Mouse (Mus musculus): Measurements from ENCODE around the gene Clec4g. TPM values are rescaled to one million over a fixed set of nuclear protein-coding genes. Genes with fewer than 3 reads are reported as not detected.
A peak's percentile ranks its signal among the peaks of the same experiment; 100 is the strongest.

Gene Clec4g
- total RNA-seq, 2 experiments from 2014 or later: 0.14 TPM; not detected in 1

- intact Hi-C loops (cut with DNase I; ENCODE audit: low total_unique reads): no loop called here
- peak; percentile 61 for DNase-seq
These were observed 36.9 kb downstream of the Clec4g start for GRCm38 (mm10) chr8:3683408-3684176.

- DNase-seq: no peak
- intact Hi-C loops (cut with DNase I; ENCODE audit: low total_unique reads): no loop called here
These were observed 38.0 kb downstream of the Clec4g start for GRCm38 (mm10) chr8:3682435-3682834.

- no peak for DNase-seq
- intact Hi-C loops (cut with DNase I; ENCODE audit: low total_unique reads): loop anchor here (10.0 kb wide), 2 partner anchors 55 to 325 kb away; partner anchors contain the start of genes A430078G23Rik, Pcp2, Pet100 and Xab2
These were observed 40.8 kb downstream of the Clec4g start for GRCm38 (mm10) chr8:3679656-3680055.

GRCm38 (mm10) chr8:3679236-3679635 lies 41.2 kb downstream of the Clec4g start:
- no peak for DNase-seq
- intact Hi-C loops (cut with DNase I; ENCODE audit: low total_unique reads): loop anchor here (10.0 kb wide), 2 partner anchors 54 to 324 kb away; partner anchors contain the start of genes A430078G23Rik, Pcp2, Pet100 and Xab2

- no peak for DNase-seq
- intact Hi-C loops (cut with DNase I; ENCODE audit: low total_unique reads): loop anchor here (10.0 kb wide), 2 partner anchors 54 to 324 kb away; partner anchors contain the start of genes A430078G23Rik, Pcp2, Pet100 and Xab2
These were observed 41.6 kb downstream of the Clec4g start for GRCm38 (mm10) chr8:3678831-3679230.

GRCm38 (mm10) chr8:3676993-3677579 lies 43.4 kb downstream of the Clec4g start:
- DNase-seq: no peak
- intact Hi-C loops (cut with DNase I; ENCODE audit: low total_unique reads): loop anchor here (10.0 kb wide), 2 partner anchors 52 to 322 kb away; partner anchors contain the start of genes A430078G23Rik, Pcp2, Pet100 and Xab2

- peak; percentile 93 for DNase-seq
- intact Hi-C loops (cut with DNase I; ENCODE audit: low total_unique reads): loop anchor here (10.0 kb wide), 2 partner anchors 52 to 322 kb away; partner anchors contain the start of genes A430078G23Rik, Pcp2, Pet100 and Xab2
These were observed 44.1 kb downstream of the Clec4g start, which contains the start of gene Trappc5 for GRCm38 (mm10) chr8:3676131-3676992. Trappc5 (plus strand) TSS chr8:3676299.

GRCm38 (mm10) chr8:3674671-3675070 lies 45.8 kb downstream of the Clec4g start:
- no peak for DNase-seq
- intact Hi-C loops (cut with DNase I; ENCODE audit: low total_unique reads): loop anchor here (10.0 kb wide), 2 partner anchors 50 to 320 kb away; partner anchors contain the start of genes A430078G23Rik, Pcp2, Pet100 and Xab2

GRCm38 (mm10) chr8:3671980-3672491 lies 48.4 kb downstream of the Clec4g start, which contains the start of gene Fcor:
Fcor (minus strand) TSS chr8:3672362.
- peak; percentile 76 for DNase-seq
- intact Hi-C loops (cut with DNase I; ENCODE audit: low total_unique reads): loop anchor here (2.0 to 10.0 kb wide), 3 partner anchors 47 to 317 kb away; partner anchors contain the start of genes A430078G23Rik, Pcp2, Pet100 and Xab2

GRCm38 (mm10) chr8:3670388-3670787 lies 50.1 kb downstream of the Clec4g start:
- intact Hi-C loops (cut with DNase I; ENCODE audit: low total_unique reads): loop anchor here (10.0 kb wide), 2 partner anchors 46 to 316 kb away; partner anchors contain the start of genes A430078G23Rik, Pcp2, Pet100 and Xab2
- no peak for DNase-seq

- intact Hi-C loops (cut with DNase I; ENCODE audit: low total_unique reads): no loop called here
These were observed 54.9 kb downstream of the Clec4g start, which contains the start of gene Mcemp1 for GRCm38 (mm10) chr8:3665507-3665906. Mcemp1 (plus strand) TSS chr8:3665754.

GRCm38 (mm10) chr8:3664405-3664804 lies 56.0 kb downstream of the Clec4g start:
- intact Hi-C loops (cut with DNase I; ENCODE audit: low total_unique reads): no loop called here
- no peak for DNase-seq

More at GRCm38 (mm10) chr8:3665507-3665906, 54.9 kb downstream of the Clec4g start, which contains the start of gene Mcemp1:
- no peak for DNase-seq

- intact Hi-C loops (cut with DNase I; ENCODE audit: low total_unique reads): no loop called here
- DNase-seq: no peak
These were observed 59.6 kb downstream of the Clec4g start for GRCm38 (mm10) chr8:3660889-3661288.

Other genes with a start within 250 kb of the Clec4g start
- gene Tex45, start 249.8 kb downstream of the Clec4g start, total RNA-seq (2021): not detected
- gene Zfp358, start 227.5 kb downstream of the Clec4g start, total RNA-seq (2021): 10 to 100 TPM; 16.5 to 17.6 TPM
- 10 to 100 TPM; 16.5 to 17.4 TPM for gene Mcoln1, start 220.2 kb downstream of the Clec4g start, total RNA-seq (2021)
- 10 to 100 TPM in 1 of 2 experiments, 1 to 10 TPM in 1; 7.9 to 11.1 TPM for gene Pnpla6, start 205.3 kb downstream of the Clec4g start, total RNA-seq (2021)
- not detected for gene C330021F23Rik, start 152.7 kb downstream of the Clec4g start, total RNA-seq (2021)
- gene Camsap3, start 133.4 kb downstream of the Clec4g start, total RNA-seq (2021): under 1 TPM; 0.55 to 0.78 TPM
- gene Xab2, start 99.3 kb downstream of the Clec4g start, total RNA-seq (2021): 10 to 100 TPM; 11.0 to 12.5 TPM
- 10 to 100 TPM; 78.8 to 79.7 TPM for gene Pet100, start 99.1 kb downstream of the Clec4g start, total RNA-seq (2021)
- under 1 TPM in 1 of 2 experiments, not detected in 1; 0.51 TPM for gene Pcp2, start 95.1 kb downstream of the Clec4g start, total RNA-seq (2021)
- gene Stxbp2, start 89.7 kb downstream of the Clec4g start, total RNA-seq (2021): 1 to 10 TPM; 1.6 to 3.8 TPM
- gene Retn, start 64.9 kb downstream of the Clec4g start, total RNA-seq (2021): 1 to 10 TPM in 1 of 2 experiments, not detected in 1; 1.2 TPM
- gene Mcemp1, start 54.9 kb downstream of the Clec4g start, total RNA-seq (2021): not detected
- gene Fcor, start 48.3 kb downstream of the Clec4g start, total RNA-seq (2021): 1 to 10 TPM; 1.2 to 3.0 TPM
- 10 to 100 TPM; 20.1 to 20.9 TPM for gene Trappc5, start 44.4 kb downstream of the Clec4g start, total RNA-seq (2021)
- under 1 TPM; 0.91 to 0.94 TPM for gene Fcer2a, start 26.5 kb downstream of the Clec4g start, total RNA-seq (2021)
- not detected for gene Cd209a, start 28.3 kb upstream of the Clec4g start, total RNA-seq (2021)
- gene Cd209e, start 133.7 kb upstream of the Clec4g start, total RNA-seq (2021): not detected
- gene Cd209d, start 157.9 kb upstream of the Clec4g start, total RNA-seq (2021): under 1 TPM in 1 of 2 experiments, not detected in 1; 0.24 TPM
- 1 to 10 TPM in 1 of 2 experiments, under 1 TPM in 1; 0.86 to 1.7 TPM for gene Cd209b, start 206.2 kb upstream of the Clec4g start, total RNA-seq (2021)
- not detected for gene Cd209c, start 234.1 kb upstream of the Clec4g start, total RNA-seq (2021)

Measured in gastrocnemius, postnatal 14 days (tissue).